Mouse (Mus musculus) lung, postnatal 0 days (tissue): ENCODE measurements around the gene Lhpp. TPM values are rescaled to one million over a fixed set of nuclear protein-coding genes. Genes with fewer than 3 reads are reported as not detected.

Source experiments
- ATAC-seq: fragments of 200-750 bp; cut with Nextera tagmentation; 2 replicates; pipeline ENCODE4 v1.8.0; 2017; ENCODE audit warnings: moderate library complexity
- DNase-seq: peaks from one replicate; pipeline ENCODE4 v3.0.0-alpha.2; 2016; ENCODE audit warnings: low spot score
- H3K27ac ChIP-seq: fragments of 300-500 bp; sonication (generic); 2 replicates; pipeline ENCODE4 v1.5.1; 2014; ENCODE audit warnings: antibody characterized with exemption, mild to moderate bottlenecking, low read length, mixed read lengths
- H3K27me3 ChIP-seq: fragments of 300-500 bp; sonication (generic); replicated peaks from 2 replicates; pipeline ENCODE4 v1.6.1; 2014; ENCODE audit warnings: low read length, mixed read lengths; ENCODE audit not compliant: insufficient read depth
- H3K36me3 ChIP-seq: fragments of 300-500 bp; sonication (generic); 2 replicates; pipeline ENCODE4 v1.6.1; 2014; ENCODE audit warnings: low read length, mixed read lengths; ENCODE audit not compliant: insufficient read depth
- H3K4me1 ChIP-seq: fragments of 300-500 bp; sonication (generic); 2 replicates; pipeline ENCODE4 v1.6.1; 2014; ENCODE audit warnings: antibody characterized with exemption, low read depth, low read length, mixed read lengths; ENCODE audit not compliant: insufficient read depth
- H3K4me2 ChIP-seq: fragments of 300-500 bp; sonication (generic); replicated peaks from 2 replicates; pipeline ENCODE4 v1.6.1; 2014; ENCODE audit warnings: low read depth, mild to moderate bottlenecking, low read length, moderate library complexity, mixed read lengths
- H3K4me3 ChIP-seq: fragments of 300-500 bp; sonication (generic); 2 replicates; pipeline ENCODE4 v1.5.1; 2014; ENCODE audit warnings: low read depth, low read length
- H3K9ac ChIP-seq: fragments of 300-500 bp; sonication (generic); replicated peaks from 2 replicates; pipeline ENCODE4 v1.6.1; 2014; ENCODE audit warnings: low read depth, mild to moderate bottlenecking
- H3K9me3 ChIP-seq: fragments of 300-500 bp; sonication (generic); 2 replicates; pipeline ENCODE4 v1.6.1; 2016; ENCODE audit warnings: low read length, mixed read lengths
- CTCF ChIP-seq: IDR thresholded peaks from 2 replicates; pipeline ENCODE4 v1.5.1; 2016; ENCODE audit warnings: antibody characterized with exemption, mild to moderate bottlenecking
- EP300 ChIP-seq: IDR thresholded peaks from 2 replicates; pipeline ENCODE4 v1.6.1; 2016; ENCODE audit warnings: antibody characterized with exemption, mild to moderate bottlenecking, control low read depth
- WGBS: fragments of 180-500 bp; shearing (Covaris S2); extraction: QIAGEN DNeasy Blood & Tissue Kit; methylation state at CpG from one replicate; pipeline ENCODE4 v1.1.7; 2014; 5-methylcytosine and 5-hydroxymethylcytosine counted together
- polyA plus RNA-seq: library from polyadenylated mRNA; unstranded; fragments of >200 nt; fragmentation: Nextera tagmentation; extraction: Ambion mirVana; gene quantifications from 2 replicates; pipeline ENCODE4 v1.2.1, GENCODE M21; 2015

The Lhpp gene
- polyA plus RNA-seq, 1 experiment from 2014 or later = 5.9 TPM

DNA sequence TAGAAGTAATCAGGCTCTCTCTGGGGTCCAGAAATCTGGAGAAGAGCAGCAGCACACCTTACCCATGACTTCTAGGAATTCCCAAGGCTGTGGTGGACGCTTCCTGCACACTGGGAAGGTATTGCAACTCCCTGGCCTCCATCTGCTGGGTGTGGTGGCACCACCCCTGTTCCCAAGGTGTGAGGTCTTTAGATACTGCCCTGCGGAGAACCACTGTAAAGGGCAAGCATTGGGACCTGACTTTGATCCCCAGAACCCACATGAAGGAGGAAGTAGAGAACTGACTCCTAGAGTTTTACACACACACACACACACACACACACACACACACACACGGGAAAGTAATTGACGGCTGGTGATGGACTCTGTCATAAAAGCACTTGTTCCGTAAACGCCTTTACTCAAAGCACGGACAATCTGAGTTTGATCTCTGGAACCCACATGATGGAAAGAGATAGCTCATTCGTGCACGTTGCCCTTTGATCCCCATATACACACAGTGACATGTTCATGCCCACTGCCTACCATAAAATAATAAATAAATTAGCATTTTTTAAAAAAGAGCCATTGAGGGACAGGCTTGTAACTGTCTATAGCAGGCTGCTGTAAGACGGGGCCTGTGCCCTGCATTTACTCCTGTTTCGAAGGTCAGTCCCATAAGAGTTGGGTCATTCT lies 34.3 kb downstream of the Lhpp start:
- no peaks in the 10 kb centered on the region for H3K36me3 ChIP-seq
- no peaks in the 10 kb centered on the region for H3K4me1 ChIP-seq
- no peak overlapping the region for H3K4me3 ChIP-seq
- WGBS = 82% methylated on average over 11 of the region's 11 CpGs
- H3K27ac ChIP-seq = no peak overlapping the region
- DNase-seq (no peak), ATAC-seq (no peak)
- TF ChIP-seq CTCF (no peak), EP300 (no peak)
- H3K9ac ChIP-seq = no peak overlapping the region
- H3K27me3 ChIP-seq = no peaks in the 10 kb centered on the region
- no peaks in the 10 kb centered on the region for H3K9me3 ChIP-seq
- H3K4me2 ChIP-seq = no peak overlapping the region

GRCm38 (mm10) chr7:132646514-132646913 lies 36.1 kb downstream of the Lhpp start:
- Histone ChIP-seq H3K27me3 (no peaks in the 10 kb centered on the region), H3K27ac (no peak overlapping the region), H3K4me2 (no peak overlapping the region), H3K9me3 (no peaks in the 10 kb centered on the region), H3K4me3 (no peak overlapping the region), H3K9ac (no peak overlapping the region), H3K4me1 (no peaks in the 10 kb centered on the region), H3K36me3 (no peaks in the 10 kb centered on the region)
- no peak for ATAC-seq
- no peak for DNase-seq
- 100% methylated on average over 1 of the region's 1 CpGs for WGBS
- TF ChIP-seq EP300 (no peak), CTCF (no peak)

DNA sequence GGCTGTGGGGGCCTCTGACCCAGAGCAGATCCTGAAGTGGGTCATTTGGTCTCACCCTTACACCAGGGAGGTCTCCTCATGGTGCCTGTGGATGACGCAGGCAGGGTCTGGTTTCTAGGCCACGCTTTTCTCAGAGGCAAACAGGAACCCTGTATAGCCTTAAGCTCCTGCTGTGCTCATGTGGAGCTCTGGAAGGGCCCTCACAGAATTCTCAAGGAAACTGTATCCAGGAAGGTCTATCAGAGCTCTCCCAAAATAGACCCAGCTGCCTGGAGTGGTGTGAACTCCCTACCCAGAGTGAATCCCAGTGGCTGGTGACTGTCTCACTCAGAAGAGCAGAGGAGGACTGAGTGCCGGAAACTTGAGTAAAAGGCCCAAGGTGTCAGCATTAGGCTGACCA lies 44.0 kb downstream of the Lhpp start:
- H3K27me3 ChIP-seq = no peaks in the 10 kb centered on the region
- H3K9ac ChIP-seq = no peak overlapping the region
- no peak overlapping the region for H3K4me3 ChIP-seq
- no peak for TF ChIP-seq EP300
- no peak for TF ChIP-seq CTCF
- H3K9me3 ChIP-seq = no peaks in the 10 kb centered on the region
- WGBS = 96% methylated on average over 3 of the region's 3 CpGs
- no peak for DNase-seq
- H3K4me1 ChIP-seq = peaks cover 24% of the 10 kb centered on the region
- no peaks in the 10 kb centered on the region for H3K36me3 ChIP-seq
- ATAC-seq = no peak
- no peak overlapping the region for H3K4me2 ChIP-seq
- no peak overlapping the region for H3K27ac ChIP-seq

DNA sequence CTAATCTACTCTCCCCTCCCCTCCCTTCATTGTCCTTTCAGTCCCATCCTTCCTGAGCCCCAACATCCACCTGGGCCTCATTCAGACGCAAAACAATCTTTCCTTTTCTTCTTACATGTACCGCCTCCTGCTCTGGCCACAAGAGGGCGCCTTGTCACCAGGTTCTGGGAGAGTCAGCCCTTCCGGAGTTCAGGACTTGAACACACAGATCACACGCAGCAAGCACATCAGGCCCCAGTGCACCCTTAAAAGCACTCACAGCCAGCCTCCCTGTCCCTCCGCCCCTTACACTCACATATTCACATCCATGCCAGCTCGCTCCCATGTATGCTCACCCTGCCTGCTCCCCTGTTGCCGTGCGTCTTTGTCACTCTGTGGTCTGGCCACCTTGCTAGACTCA lies 45.6 kb downstream of the Lhpp start:
- Histone ChIP-seq H3K27ac (peak overlapping the region; percentile 63), H3K27me3 (no peaks in the 10 kb centered on the region), H3K36me3 (no peaks in the 10 kb centered on the region), H3K9me3 (no peaks in the 10 kb centered on the region), H3K4me2 (no peak overlapping the region), H3K4me1 (peaks cover 29% of the 10 kb centered on the region), H3K4me3 (no peak overlapping the region), H3K9ac (no peak overlapping the region)
- TF ChIP-seq CTCF (peak; percentile 99), EP300 (no peak)
- ATAC-seq = peak; percentile 78
- peak; percentile 93 for DNase-seq
- WGBS = 11% methylated on average over 9 of the region's 9 CpGs

GRCm38 (mm10) chr7:132656548-132656947 lies 46.1 kb downstream of the Lhpp start:
- WGBS = 1% methylated on average over 3 of the region's 3 CpGs
- TF ChIP-seq EP300 (peak; percentile 72), CTCF (peak; percentile 94)
- H3K27me3 ChIP-seq = no peaks in the 10 kb centered on the region
- H3K4me2 ChIP-seq = no peak overlapping the region
- DNase-seq (peak; percentile 95), ATAC-seq (peak; percentile 86)
- H3K27ac ChIP-seq = peak overlapping the region; percentile 63
- H3K4me1 ChIP-seq = peaks cover 34% of the 10 kb centered on the region
- no peaks in the 10 kb centered on the region for H3K36me3 ChIP-seq
- no peak overlapping the region for H3K4me3 ChIP-seq
- H3K9me3 ChIP-seq = no peaks in the 10 kb centered on the region
- H3K9ac ChIP-seq = no peak overlapping the region

DNA sequence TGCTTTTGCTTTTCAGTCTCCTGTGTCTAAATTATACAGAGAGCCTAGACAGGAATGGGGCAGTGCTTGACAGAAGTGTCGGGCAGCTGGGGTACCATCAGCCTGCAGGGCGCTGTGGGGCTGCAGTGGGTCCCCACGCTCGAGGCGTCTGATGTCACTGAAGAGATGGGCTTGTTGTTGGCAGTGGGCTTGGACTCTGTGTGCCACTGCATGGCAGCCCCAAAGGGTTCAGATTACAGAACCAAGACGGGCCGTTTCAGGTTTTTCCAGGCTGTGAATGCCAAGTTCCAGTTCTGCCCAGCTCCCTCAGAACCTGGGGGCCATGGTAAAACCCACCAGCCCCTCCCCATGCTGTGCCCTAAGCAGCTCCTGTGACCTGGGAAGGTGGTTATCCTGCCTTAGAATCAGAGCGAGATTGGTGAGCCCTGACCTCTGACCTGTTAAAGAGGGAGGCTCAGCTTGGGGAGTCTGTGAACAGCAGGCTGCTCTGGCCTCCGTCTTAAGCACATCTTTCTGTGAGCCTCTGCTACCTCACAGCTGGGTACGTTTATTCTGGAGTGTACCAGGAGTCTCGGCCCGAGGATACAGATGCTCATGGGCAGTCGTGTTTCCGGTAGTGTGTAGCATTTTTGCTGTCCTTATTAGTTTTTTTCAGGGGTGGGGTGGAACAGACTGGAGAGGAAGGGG lies 47.1 kb downstream of the Lhpp start:
- DNase-seq (peak; percentile 14), ATAC-seq (no peak)
- peaks cover 35% of the 10 kb centered on the region for H3K4me1 ChIP-seq
- no peaks in the 10 kb centered on the region for H3K27me3 ChIP-seq
- H3K9me3 ChIP-seq = no peaks in the 10 kb centered on the region
- H3K4me3 ChIP-seq = no peak overlapping the region
- TF ChIP-seq CTCF (no peak), EP300 (no peak)
- H3K4me2 ChIP-seq = no peak overlapping the region
- peak overlapping the region; percentile 73 for H3K27ac ChIP-seq
- no peak overlapping the region for H3K9ac ChIP-seq
- no peaks in the 10 kb centered on the region for H3K36me3 ChIP-seq
- WGBS = 46% methylated on average over 14 of the region's 14 CpGs
